Mouse (Mus musculus) erythroblast, adult 5-6 weeks (primary cell): ENCODE measurements around the gene Bdkrb2. TPM values are rescaled to one million over a fixed set of nuclear protein-coding genes. Genes with fewer than 3 reads are reported as not detected.

Experiments used
- ATAC-seq: replicated peaks from 2 replicates; pipeline ENCODE4 v1.8.0; 2016; ENCODE audit warnings: moderate number of reproducible peaks, mild to moderate bottlenecking, moderate TSS enrichment, inconsistent platforms; ENCODE audit not compliant: poor library complexity, low FRiP score, severe bottlenecking
- total RNA-seq, 2 experiments: library from RNA; stranded (forward) in 1 of 2; stranded (reverse) in 1 of 2; fragments of 150-400 nt in 1 of 2; fragments of 200-764, 138-1000 nt in 1 of 2; gene quantifications; 2 replicates each; pipeline versions ENCODE4 v1.2.3 to v1.2.4; 2015 to 2017; ENCODE audit warnings: low replicate concordance in 2 of 2

Bdkrb2 gene
- total RNA-seq (2015; ENCODE audit: low replicate concordance) = not detected in 2 replicates
- total RNA-seq (2017; ENCODE audit: low replicate concordance) = not detected in 2 replicates

DNA sequence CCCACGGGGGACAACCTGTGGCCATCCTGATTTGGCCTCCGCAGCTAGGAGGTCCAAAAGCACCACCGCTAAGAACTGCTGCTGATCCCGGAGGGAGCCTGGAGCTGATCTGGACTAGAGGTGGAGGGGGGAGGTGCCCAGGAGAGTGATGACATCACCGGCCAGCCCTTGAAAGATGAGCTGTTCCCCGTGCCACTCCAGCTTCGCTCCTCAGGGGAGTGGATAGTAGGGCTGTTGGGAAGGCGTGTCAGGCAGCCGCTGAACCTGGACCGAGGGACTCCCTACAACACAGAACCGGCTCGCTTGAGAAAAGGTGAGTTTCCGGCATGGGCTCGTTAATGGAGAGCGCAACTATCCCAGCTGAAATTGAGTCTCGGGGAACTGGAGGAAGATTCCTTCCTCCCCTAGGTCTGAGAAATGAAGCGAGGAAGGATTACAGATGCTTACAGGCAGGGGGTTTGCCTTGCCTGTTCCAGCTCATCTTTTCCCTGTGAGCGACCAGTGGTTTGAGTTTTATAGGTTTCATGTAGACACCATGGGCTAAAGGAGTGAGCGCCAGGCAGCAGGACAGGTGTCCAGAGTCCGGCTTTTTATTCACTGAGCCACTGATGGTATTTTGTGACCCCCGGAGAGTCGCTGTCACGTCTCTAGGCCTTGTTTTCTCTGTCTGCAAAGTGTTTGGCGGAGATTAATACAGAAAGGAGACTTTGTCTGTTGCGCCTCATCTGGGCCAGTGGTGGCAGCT, at the start of gene Bdkrb2:
Gene Bdkrb2, plus strand, starts transcription at position 291 of the 745 bp plus-strand sequence.
- no peak for ATAC-seq

DNA sequence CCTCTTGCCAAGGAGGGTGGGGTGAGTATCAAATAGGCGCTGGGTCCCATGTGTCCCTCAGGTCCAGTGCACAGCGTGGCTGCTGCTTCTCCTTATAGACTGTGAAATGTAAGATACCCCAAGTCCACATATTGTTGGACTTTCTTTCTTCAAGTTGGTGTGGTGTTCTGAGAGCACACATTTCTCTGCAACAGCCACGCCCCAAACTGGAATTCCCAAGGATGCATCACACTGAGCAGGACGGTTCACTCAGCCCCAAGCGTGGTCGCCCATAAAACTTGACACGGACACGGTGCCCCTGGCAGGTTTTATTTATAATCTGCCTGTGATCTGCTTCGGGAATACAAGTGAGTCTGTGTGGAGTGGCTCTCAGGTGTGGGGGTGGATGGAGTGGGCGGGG, 48.9 kb upstream of the Bdkrb2 start:
- ATAC-seq = no peak

DNA sequence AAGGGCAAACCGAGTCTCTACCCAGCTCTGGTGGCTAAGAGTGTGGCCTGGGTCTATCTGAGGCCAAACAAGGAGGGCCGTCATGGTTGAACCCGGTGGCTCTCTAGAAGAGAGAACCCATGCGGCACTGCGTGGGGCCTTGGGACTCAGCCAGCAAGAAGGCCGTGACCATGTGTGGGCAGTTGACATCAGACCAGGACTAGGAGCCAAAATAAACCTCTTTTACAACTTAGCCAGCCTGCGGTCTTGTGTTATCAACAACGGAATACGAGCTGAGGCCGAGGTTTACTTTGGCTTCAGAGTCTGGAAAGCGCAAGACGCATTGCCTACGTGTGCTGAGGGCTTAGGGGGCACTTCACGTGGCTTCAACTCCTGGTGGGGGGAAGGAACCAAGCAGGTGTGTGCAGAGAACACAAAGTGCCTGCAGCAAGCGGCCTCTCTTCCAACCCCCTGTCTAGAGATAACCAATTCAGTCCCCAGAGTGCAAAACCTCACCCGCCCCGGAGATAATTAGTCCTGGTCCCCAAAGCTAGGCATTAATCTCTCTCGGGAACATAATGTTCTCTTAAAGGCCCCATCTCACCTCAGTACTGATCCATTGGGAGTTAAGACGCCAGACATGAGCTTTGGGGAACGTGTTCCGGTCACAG, 45.9 kb upstream of the Bdkrb2 start:
- ATAC-seq = no peak

DNA sequence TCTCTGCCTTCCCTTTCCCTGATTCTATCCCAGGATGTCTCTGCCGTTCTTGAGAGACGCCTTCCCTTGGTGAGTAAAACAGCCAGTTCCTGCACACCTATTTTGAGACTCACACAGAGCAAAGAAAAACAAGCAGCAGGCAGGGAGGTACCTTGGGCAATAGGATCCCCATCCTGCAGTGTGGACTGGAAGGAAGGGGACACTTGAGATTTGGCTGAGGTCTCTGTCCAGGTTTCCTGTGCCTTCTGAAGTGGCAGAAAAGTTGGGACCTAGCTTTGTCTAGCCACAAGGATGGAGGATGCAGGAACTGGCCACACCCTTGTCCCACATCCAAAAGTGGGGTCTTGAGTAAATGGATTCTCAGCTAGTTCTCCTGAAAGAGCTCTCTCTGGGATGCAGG, 43.2 kb upstream of the Bdkrb2 start:
- ATAC-seq = no peak

DNA sequence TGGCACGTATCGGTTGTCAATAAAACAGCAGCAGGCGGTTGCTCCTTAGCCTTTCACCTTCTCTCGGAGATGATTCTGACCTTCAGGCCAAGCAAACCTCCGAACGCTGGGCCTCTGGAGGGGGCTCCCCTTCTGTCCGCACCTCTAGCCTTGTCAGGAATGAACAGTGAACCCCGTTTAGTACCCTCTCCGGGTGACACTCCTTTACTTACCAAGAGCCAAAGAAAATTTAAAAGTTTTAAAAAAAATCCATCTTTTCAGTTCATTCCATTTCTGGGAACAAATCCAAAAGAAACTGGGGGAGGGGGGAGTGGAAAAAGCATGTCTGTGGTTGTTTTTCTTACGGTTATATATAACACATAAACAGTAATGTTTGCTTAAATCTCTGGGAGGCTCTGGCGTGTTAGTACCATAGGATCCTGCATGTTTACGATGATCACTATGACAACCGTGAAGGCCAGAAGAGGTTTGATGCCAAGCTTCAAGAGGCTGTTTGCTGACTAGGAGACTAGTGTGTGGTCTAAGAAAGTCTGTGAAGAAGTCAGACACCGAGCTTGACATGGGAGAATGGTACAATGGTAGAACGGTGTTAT, 41.8 kb upstream of the Bdkrb2 start:
- ATAC-seq = no peak

DNA sequence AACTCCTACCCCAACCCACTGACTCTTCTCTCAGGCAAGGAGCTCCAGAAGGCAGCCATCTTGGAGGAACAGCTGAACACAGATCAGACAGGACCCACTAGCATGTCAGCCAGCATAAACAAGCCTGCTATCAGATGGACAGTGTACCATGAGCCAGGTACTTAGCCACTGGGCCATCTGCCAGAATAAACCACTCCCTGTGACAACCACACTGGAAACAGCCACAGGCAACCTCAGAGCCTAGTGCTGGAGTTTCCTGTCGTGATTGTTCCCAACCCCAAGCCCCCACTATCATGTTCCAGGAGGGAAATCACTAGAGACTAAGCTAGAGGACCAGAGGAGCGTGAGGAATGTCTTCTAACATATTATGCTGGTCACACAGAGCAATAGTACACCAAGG, 39.3 kb upstream of the Bdkrb2 start:
- ATAC-seq = no peak

DNA sequence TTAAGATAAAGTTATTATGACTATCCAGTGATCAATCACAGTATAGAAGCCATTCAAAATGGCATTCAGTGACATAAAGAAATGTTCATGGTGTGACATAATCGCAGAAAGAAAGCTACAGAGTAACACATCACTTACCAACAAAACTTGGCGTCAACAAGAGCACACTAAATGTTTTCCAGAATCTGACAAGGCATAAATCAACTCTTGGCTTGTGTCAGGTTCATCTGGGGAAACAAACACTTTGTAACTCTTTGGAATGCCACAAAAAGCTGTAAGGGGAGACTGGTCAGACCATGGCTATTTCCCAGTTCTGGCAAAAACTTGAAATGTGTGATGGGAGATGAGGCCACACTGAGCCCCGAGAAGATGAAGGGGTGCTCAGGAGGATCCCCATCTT, 36.8 kb upstream of the Bdkrb2 start:
- no peak for ATAC-seq

DNA sequence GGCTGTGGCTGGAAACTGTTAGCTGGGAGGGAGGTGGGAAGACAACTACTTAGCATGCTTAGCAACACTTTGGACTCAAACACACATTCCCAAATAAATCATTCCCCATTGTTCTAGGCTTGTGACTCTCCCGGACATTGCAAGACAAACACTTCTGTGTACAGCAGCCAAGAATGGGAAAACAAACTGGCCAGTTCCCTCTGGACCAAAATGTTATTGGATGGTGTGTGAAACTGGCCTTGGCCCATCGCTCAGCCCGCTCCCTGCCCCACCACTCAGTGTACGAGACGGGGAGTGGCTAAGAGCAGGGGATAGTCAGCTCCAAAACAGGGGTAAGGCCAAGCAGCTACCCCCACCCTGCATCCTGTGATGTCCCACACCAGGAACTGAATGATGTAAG, 36.2 kb upstream of the Bdkrb2 start:
- ATAC-seq = no peak

DNA sequence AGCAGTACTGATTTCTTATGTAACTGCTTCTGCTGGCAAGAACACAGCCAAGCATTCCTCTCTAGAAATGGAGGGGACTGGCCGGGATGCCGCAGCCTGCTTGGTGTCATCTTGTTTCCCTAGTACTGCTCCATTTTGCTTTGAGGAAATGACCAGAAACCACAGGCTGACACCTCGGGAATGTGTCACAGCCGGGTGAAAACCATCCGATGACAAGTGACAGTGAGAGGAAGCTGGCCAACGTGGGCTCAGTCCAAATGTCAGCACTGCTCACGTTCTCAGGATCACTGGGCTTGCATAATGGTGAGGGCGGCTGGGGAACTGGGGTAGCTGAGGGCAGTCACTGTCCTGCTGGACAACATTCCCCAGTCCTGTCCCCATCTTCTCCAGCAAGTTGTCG, 33.5 kb upstream of the Bdkrb2 start:
- ATAC-seq = no peak

DNA sequence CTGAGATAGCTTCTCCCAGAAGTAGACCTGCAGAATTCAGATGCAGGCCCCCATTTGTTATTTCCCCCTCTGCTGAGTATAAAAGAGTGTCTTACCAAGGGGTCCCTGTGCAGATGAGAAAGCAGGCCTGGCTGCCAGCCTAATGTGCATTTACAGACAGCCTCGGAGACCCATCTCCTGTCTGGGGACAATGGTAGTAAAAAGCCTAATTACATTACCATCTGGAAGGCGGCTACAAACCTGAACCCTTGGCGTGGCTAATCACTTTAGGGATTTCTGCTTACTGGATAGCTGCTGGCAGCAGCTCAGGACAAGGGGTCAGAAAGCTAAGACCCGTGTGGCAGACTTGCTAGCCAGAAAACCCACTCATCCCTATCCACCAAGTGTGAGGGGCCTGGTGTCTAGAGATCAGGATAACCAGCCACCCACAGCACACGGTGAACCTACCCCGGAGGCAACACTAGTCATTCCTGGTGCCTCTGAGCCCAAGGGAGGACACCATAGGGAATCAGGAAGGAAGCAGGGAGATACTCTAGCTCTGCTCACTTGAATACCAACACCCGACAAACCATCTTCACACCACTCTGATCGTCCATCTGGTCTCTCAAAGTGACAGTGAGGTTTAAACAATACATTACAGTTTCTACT, 31.2 kb upstream of the Bdkrb2 start:
- ATAC-seq = no peak

DNA sequence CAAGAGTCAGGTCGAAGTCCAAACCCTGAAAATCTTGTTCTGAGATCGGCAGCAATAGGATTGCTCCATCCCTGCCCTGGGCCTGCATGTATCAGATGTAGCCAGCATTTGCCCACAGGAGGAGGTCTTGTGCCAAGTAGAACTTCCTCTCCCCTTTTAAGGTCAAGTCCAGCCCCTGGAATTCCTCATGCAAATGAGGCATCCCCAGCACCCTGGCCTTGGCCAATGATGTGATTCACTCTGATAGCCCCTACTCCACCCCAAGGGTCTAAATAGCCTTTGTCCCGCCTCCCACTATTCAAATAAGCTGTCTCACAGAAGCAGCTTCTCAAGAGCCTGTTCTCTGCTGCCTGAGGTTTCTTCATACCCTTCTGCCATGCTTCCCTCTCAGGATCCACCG, 28.2 kb upstream of the Bdkrb2 start:
- no peak for ATAC-seq

DNA sequence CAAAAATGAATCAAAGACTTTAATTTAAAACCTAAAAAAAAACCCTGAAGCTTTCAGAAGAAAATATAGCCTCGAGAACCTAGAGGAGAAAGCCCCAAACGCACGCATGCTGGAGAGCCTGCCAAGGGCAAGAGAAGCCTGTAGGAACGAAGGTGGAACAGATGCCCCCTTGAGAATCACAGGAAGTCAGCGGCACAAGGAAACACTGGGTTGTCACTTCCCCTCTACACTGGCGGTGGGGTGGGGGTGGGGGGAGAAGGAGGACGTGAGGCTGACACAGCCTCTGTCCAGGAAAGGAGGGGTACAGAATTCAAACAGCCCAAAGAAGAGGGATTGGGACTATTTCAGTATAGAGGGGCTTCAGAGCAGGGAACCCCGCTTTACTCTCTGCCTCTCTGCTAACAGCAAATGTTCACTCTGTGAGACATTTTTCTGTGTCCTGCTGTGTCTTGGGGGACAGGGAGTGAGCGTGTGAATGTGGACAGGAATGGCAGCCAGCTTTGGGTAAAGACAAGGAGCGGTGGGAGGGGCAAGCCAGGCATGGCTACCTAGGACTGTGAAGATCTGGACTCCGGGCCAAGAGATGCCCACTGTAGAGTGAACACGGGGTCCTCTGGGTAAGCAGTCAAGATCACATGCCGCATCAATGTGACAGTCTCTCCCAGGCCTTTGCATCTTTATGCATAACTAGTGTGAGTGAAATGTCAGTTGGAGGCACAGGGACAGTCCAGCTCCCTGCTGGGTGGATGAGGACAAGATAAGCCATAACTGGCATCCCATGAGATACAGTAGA, 26.9 kb upstream of the Bdkrb2 start:
- no peak for ATAC-seq

DNA sequence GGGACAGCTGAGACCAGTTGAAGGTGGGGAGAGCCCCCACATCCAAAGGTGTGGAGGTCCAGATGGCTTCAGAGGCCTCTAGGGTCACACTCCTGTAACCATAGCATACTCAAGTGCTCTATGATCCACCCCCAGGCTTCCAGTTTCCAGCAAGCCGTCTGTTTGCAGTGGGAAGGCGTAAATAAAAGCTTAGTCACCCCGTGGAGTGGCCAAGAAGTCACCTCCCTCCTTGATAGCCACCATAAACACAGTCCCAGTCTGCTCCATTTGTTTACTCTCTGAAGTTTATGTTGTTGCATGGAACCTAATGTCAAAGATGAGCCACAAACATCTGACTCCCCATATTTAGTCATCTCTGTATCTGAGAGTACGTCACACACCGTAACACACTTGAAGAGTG, 25.9 kb upstream of the Bdkrb2 start:
- ATAC-seq = no peak

DNA sequence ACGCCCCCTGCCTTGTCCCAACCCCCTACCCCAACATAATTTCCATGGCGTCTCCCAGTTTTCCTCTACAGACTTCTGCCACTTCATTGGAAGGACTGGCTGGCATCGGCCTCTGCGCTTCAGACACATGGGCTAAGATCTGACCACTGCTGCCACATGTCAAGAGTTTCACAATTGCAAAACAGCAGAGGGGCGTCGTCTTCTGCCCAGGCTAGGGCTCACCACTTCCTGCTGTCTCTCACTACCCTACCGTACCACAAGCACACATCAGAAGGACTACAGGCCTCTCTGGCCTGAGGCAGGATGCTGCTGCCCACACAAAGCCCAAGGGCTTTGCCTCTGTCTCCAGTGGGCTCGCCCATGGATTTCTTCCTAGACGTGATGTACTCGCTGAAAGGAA, 23.4 kb upstream of the Bdkrb2 start:
- no peak for ATAC-seq

DNA sequence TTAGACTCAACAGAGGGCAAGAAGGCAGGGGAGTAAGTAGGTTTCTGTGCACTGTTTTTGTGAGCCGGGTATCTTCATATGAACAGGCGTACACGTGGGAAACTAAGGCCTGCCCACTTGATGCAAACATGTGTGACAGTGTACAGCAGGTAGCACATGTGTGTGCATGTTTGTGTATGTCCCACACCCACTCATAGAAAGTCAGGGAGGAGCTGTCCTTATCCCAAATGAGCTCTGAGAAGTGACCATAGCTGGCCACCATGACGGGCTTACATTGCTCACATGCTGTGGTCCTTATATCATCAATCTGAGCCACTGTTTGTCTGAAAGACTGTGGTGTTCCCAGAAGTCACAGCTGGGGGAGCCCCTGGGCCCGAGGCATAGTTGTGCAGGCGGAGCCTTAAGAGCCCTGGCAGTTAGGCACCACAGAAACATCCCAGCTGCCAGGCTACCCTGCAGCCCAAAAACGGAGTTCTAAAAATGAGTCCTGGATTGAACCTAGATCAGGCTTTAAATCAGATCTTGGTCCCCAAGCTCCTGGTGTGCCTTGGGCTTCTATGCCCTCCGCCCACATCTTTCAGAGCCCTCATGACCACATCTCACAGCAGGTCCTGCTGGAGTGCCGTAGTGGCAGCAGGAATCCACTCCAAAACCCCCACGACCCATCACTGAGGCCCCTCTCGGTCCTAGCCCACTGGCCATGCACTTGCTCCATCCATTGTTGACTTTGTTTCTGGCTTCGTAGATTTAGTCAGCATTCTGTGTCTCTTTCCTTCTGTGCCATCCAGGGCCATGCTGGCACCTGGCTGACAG, 21.2 kb upstream of the Bdkrb2 start:
- ATAC-seq = no peak

DNA sequence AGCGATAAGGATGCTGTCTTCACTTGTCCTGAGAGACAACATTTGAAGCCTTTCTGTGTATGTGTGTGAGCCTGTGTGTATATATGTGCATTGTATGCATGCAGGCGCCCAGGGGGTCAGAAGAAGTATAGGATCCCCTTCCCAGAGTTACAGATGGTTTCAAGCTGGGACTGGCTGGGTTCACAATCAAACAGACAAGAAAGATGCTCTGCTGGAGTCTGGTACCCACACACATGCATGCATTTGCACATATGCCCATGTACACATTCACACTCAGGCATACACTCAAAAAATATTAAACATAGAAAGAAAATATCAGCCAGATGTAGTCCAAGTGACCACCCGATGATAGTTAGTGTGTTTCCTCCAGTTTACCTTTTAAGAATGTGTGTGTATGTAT, 20.5 kb upstream of the Bdkrb2 start:
- no peak for ATAC-seq

DNA sequence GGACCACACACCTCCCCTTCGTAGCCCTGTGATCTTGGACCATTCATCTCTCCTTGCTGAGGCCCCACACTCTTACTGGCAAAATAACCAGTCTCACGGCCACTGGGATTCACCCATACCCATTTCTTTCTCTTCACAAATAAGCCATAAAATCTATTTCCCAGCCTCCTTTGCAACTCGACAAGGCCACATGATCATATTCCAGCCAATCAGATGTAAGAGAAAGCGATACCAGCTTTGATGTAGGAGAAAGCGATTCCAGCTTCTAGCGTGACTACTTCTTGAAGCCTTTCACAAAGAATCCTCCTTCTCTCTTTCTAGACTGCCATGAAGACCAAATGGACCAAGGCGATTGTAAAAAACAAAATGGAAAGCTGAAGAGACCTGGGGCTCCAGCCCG, 19.9 kb upstream of the Bdkrb2 start:
- no peak for ATAC-seq

DNA sequence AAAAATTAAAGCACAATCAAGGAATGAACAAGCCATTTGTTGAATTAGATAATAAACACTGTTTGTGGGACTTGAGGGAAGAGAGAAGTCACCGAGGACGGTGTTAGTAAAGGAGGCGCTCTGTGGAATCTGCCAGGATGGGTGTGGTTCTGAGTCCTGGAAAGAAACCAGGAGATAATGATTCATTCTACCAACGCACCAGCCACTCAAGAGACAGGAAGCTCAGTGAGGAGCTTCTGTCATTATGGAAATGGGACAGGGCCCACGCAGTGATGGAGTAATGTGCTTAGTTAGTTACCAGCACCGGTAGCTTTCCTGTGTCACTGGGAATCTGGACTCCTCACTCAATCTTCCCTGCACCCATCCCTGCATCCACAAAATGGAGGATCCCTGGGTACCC, 19.3 kb upstream of the Bdkrb2 start:
- no peak for ATAC-seq

DNA sequence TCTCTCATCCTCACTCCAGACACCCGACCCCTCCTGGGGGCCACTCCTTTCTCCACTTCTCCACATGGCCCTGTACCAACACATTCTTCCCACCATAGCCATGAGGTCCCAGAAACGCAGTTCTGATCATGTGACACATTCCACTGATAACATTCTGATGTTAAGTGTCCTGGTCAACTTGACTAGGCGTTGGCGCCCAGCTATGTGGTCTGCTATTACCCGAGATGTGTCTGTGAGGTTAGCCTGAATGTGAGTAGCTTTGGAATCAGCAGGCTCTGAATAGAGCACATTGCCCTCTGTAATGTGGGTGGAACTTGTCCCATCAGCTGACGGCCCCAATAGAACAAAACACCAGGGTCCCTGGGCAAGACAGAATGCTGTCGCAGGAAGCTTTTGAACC, 18.2 kb upstream of the Bdkrb2 start:
- ATAC-seq = no peak
